Mouse (Mus musculus) kidney, postnatal 0 days (tissue): Measurements from ENCODE around the gene Rnf123. TPM values are rescaled to one million over a fixed set of nuclear protein-coding genes. Genes with fewer than 3 reads are reported as not detected.

Source experiments
- ATAC-seq: fragments of 200-750 bp; cut with Nextera tagmentation; replicated peaks from 2 replicates; pipeline ENCODE4 v1.8.0; 2017; ENCODE audit warnings: low read depth, moderate number of reproducible peaks, moderate TSS enrichment, moderate library complexity; ENCODE audit not compliant: low FRiP score
- DNase-seq: peaks from one replicate; pipeline ENCODE4 v3.0.0-alpha.2; 2016; ENCODE audit warnings: low spot score
- H3K27ac ChIP-seq: fragments of 300-500 bp; sonication (generic); 2 replicates; pipeline ENCODE4 v1.5.1; 2014; ENCODE audit warnings: mild to moderate bottlenecking
- H3K27me3 ChIP-seq: fragments of 300-500 bp; sonication (generic); 2 replicates; pipeline ENCODE4 v1.6.1; 2014; ENCODE audit warnings: low read length, mixed read lengths; ENCODE audit not compliant: insufficient read depth
- H3K36me3 ChIP-seq: fragments of 300-500 bp; sonication (generic); 2 replicates; pipeline ENCODE4 v1.6.1; 2014; ENCODE audit warnings: low read length, mixed read lengths; ENCODE audit not compliant: insufficient read depth
- H3K4me1 ChIP-seq: fragments of 300-500 bp; sonication (generic); replicated peaks from 2 replicates; pipeline ENCODE4 v1.6.1; 2014; ENCODE audit warnings: antibody characterized with exemption, low read length, mixed read lengths; ENCODE audit not compliant: insufficient read depth
- H3K4me2 ChIP-seq: fragments of 300-500 bp; sonication (generic); 2 replicates; pipeline ENCODE4 v1.6.1; 2014; ENCODE audit warnings: mild to moderate bottlenecking, low read length, moderate library complexity, mixed read lengths
- H3K4me3 ChIP-seq: fragments of 300-500 bp; sonication (generic); replicated peaks from 2 replicates; pipeline ENCODE4 v1.5.1; 2014; ENCODE audit warnings: low read depth, low read length
- H3K9ac ChIP-seq: fragments of 300-500 bp; sonication (generic); 2 replicates; pipeline ENCODE4 v1.6.1; 2014; ENCODE audit warnings: low read depth, low read length
- H3K9me3 ChIP-seq: fragments of 300-500 bp; sonication (generic); replicated peaks from 2 replicates; pipeline ENCODE4 v1.6.1; 2016; ENCODE audit warnings: low read length, inconsistent platforms, mixed read lengths
- CTCF ChIP-seq: IDR thresholded peaks from 2 replicates; pipeline ENCODE4 v1.5.1; 2016; ENCODE audit warnings: antibody characterized with exemption, low read depth, mild to moderate bottlenecking, moderate library complexity
- WGBS: fragments of 180-500 bp; shearing (Covaris S2); extraction: QIAGEN DNeasy Blood & Tissue Kit; methylation state at CpG from one replicate; pipeline ENCODE4 v1.1.7; 2014; 5-methylcytosine and 5-hydroxymethylcytosine counted together
- polyA plus RNA-seq: library from polyadenylated mRNA; unstranded; fragments of >200 nt; fragmentation: Nextera tagmentation; extraction: Ambion mirVana; gene quantifications from 2 replicates; pipeline ENCODE4 v1.2.1, GENCODE M21; 2015

Rnf123 gene
- polyA plus RNA-seq, 1 experiment from 2014 or later, result 24.6 TPM

GRCm38 (mm10) chr9:108106090-108106489 is 22.9 kb upstream of the Rnf123 start:
- ATAC-seq, result no peak
- no peak overlapping the region for H3K4me3 ChIP-seq
- no peaks in the 10 kb centered on the region for H3K36me3 ChIP-seq
- DNase-seq, result no peak
- H3K9me3 ChIP-seq, result no peaks in the 10 kb centered on the region
- 0 out of 2 replicates have a peak overlapping the region, but pooled peaks have one; percentile 8 for H3K27ac ChIP-seq
- TF ChIP-seq CTCF, result no peak
- no peak overlapping the region for H3K9ac ChIP-seq
- no peak overlapping the region for H3K4me2 ChIP-seq
- WGBS, result 88% methylated on average over 23 of the region's 23 CpGs
- H3K27me3 ChIP-seq, result no peaks in the 10 kb centered on the region
- H3K4me1 ChIP-seq, result peaks cover 11% of the 10 kb centered on the region

- H3K36me3 ChIP-seq, result no peaks in the 10 kb centered on the region
- H3K27ac ChIP-seq, result peak overlapping the region; percentile 8; the same call in 1 of the 2 replicates
Observed at GRCm38 (mm10) chr9:108105549-108105863, 22.4 kb upstream of the Rnf123 start.

GRCm38 (mm10) chr9:108104766-108105548 is 21.8 kb upstream of the Rnf123 start:
- no peak for TF ChIP-seq CTCF
- H3K36me3 ChIP-seq, result no peaks in the 10 kb centered on the region
- ATAC-seq (peak; percentile 50; the same call in 1 of the 2 replicates), DNase-seq (no peak)
- H3K4me3 ChIP-seq, result no peak overlapping the region
- no peak overlapping the region for H3K27ac ChIP-seq
- 0 out of 2 replicates have a peak overlapping the region, but pooled peaks have one; percentile 23 for H3K9ac ChIP-seq
- H3K4me1 ChIP-seq, result peaks cover 6% of the 10 kb centered on the region
- 43% methylated on average over 31 of the region's 31 CpGs for WGBS
- 0 out of 2 replicates have a peak overlapping the region, but pooled peaks have one; percentile 10 for H3K4me2 ChIP-seq
- no peaks in the 10 kb centered on the region for H3K9me3 ChIP-seq
- no peaks in the 10 kb centered on the region for H3K27me3 ChIP-seq

More at GRCm38 (mm10) chr9:108105549-108105863, 22.4 kb upstream of the Rnf123 start:
- DNase-seq (no peak), ATAC-seq (no peak)
- H3K27me3 ChIP-seq, result no peaks in the 10 kb centered on the region
- peaks cover 6% of the 10 kb centered on the region for H3K4me1 ChIP-seq
- 77% methylated on average over 12 of the region's 12 CpGs for WGBS
- no peak overlapping the region for H3K4me2 ChIP-seq
- H3K9me3 ChIP-seq, result no peaks in the 10 kb centered on the region
- no peak for TF ChIP-seq CTCF
- H3K4me3 ChIP-seq, result no peak overlapping the region
- no peak overlapping the region for H3K9ac ChIP-seq

- Histone ChIP-seq H3K36me3 (no peaks in the 10 kb centered on the region), H3K4me2 (no peak overlapping the region), H3K4me1 (peaks cover 9% of the 10 kb centered on the region), H3K4me3 (no peak overlapping the region), H3K27me3 (no peaks in the 10 kb centered on the region), H3K9ac (no peak overlapping the region), H3K27ac (no peak overlapping the region), H3K9me3 (no peaks in the 10 kb centered on the region)
- ATAC-seq (no peak), DNase-seq (no peak)
- TF ChIP-seq CTCF, result no peak
- WGBS, result 90% methylated on average over 8 of the region's 8 CpGs
Observed at GRCm38 (mm10) chr9:108099619-108100018, 16.5 kb upstream of the Rnf123 start.

- DNase-seq (no peak), ATAC-seq (no peak)
- Histone ChIP-seq H3K4me3 (no peak overlapping the region), H3K9me3 (no peaks in the 10 kb centered on the region), H3K9ac (no peak overlapping the region), H3K4me1 (peaks cover 7% of the 10 kb centered on the region), H3K27me3 (no peaks in the 10 kb centered on the region), H3K4me2 (no peak overlapping the region), H3K36me3 (peaks cover 12% of the 10 kb centered on the region; the same call in 1 of the 2 replicates), H3K27ac (no peak overlapping the region)
- no peak for TF ChIP-seq CTCF
- WGBS, result 49% methylated on average over 10 of the region's 10 CpGs
Observed at GRCm38 (mm10) chr9:108095949-108096712, 13.0 kb upstream of the Rnf123 start.

- DNase-seq (peak; percentile 90), ATAC-seq (no peak)
- no peaks in the 10 kb centered on the region for H3K27me3 ChIP-seq
- H3K27ac ChIP-seq, result peak overlapping the region; percentile 19; the same call in 1 of the 2 replicates
- peaks cover 7% of the 10 kb centered on the region for H3K4me1 ChIP-seq
- H3K9ac ChIP-seq, result no peak overlapping the region
- 3% methylated on average over 3 of the region's 3 CpGs for WGBS
- peak overlapping the region; percentile 99 for H3K4me2 ChIP-seq
- no peaks in the 10 kb centered on the region for H3K9me3 ChIP-seq
- peak overlapping the region; percentile 71 for H3K4me3 ChIP-seq
- peaks cover 16% of the 10 kb centered on the region; the same call in 1 of the 2 replicates for H3K36me3 ChIP-seq
- TF ChIP-seq CTCF, result peak; percentile 81
Observed at GRCm38 (mm10) chr9:108095518-108095917, 12.4 kb upstream of the Rnf123 start.
